Mouse (Mus musculus): Measurements from ENCODE around the gene Zdhhc13.

- TF ChIP-seq CTCF (IDR thresholded peaks at IDR 0.05; ENCODE audit: insufficient read depth, low read length) (no peak), POLR2A (IDR thresholded peaks at IDR 0.05; ENCODE audit: borderline replicate concordance, extremely low read depth, low read depth, low read length) (no peak)
Measured at GRCm38 (mm10) chr7:48806587-48806986, 17.8 kb downstream of the Zdhhc13 start.
